Mouse (Mus musculus): ENCODE measurements around the gene Rundc3a.

The Rundc3a gene

DNA sequence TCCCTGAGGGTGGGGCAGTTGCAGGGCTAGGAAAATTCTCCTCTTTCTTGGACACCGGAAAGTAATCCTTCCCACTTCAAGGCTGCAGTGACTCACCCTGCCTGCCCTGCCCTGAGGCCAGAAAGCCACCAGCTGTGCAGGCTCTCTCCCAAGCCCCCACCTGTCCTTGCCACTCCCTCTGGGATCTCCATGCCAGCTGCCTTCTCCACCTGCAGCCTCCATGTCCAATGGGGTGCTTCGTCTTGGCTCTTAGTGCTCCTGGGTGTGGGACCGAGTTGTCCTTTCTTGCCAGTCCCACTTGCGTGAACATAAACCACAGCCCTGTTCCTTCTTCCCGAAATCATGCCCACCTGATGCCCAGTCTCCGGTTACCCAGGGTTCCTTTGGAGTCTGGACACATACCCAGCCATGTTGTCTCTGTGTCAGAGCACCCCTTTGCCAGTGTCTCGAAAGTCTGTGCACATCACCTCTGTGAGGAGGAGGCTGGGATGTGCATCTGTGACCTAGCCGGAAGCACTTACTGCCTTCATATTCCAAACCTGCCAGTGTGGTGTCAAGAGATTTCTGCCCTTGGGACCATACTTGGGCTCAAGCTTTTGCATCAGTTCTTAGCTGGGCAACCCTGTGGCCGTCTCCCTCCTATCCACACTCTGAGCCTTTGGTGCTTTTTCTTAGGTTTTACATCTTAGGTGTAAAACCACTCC, 1.4 kb downstream of the Rundc3a start:
- DNase-seq = no peak

- no peak for DNase-seq
These were observed 2.0 kb downstream of the Rundc3a start for GRCm38 (mm10) chr11:102395250-102395649.

DNA sequence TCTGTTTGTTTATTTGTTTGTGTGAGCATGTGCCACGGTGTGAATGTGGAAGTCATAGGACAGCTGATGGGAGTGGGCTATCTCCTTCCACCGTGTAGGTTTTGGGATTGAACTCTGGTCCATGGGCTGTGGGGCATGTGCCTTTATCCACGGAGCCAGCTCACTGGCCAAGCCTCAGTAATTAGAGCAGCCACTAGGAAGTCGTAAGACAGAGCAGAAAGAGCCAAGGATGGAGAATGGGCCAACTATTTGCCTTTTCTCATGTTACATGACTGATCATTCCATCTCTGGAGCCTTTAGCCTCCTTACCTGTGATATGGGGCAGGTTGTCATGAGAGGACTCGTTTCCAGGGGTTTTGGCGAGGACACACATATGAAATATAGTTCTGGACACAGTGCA, 3.1 kb downstream of the Rundc3a start:
- no peak for DNase-seq

- DNase-seq = no peak
These were observed 3.5 kb downstream of the Rundc3a start for GRCm38 (mm10) chr11:102396671-102397141.

DNA sequence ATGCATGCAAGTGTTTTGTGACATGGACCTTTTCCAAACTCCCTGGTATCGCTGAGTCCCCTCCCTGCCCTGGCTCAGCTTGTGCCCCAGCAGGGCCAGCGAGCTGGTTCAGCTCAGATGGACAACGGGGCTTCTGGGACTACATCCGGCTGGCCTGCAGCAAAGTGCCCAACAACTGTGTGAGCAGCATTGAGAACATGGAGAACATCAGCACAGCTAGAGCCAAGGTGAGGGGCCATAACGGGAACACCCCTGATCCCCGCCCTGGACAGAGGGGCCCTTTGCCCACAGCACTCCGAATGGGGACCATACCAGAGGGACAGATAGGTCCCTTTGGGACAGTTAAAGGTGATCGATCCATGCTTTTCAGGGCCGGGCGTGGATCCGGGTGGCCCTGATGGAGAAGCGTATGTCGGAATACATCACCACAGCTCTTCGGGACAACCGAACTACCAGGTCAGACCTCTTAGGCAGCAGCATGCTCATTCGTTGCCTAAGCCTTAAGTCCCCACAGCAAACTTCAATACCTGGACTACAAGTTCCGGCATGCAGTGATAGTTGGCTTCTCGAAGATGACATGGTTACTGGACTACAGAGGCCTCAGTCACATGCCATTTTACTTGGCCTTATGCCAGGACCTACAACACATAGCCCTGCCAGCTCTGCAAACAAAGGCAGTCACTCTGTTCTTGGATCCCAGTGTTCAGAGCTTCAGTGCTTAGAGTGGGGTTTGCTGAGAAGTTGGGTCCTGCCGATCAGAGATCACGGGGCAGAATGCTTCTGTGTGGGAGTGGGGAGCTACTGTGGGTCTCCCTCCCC, 5.0 kb downstream of the Rundc3a start:
- DNase-seq = peak in 1 of 2 experiments; percentile 39

DNA sequence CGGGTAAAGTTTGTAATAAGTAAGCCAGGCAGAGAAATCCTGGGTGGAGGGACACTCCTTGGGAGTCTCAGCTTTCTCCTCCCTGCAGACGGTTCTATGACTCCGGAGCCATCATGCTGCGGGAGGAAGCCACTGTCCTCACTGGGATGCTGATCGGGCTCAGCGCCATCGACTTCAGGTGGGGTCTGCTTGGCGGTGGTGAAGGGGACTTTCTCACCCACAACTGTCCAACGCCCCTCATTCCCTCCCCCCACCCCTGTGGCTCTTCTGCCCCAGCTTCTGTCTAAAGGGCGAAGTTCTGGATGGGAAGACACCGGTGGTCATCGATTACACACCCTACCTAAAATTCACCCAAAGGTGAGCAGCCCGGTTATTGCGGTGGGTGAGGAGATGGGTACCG, 5.9 kb downstream of the Rundc3a start:
- DNase-seq = no peak

DNA sequence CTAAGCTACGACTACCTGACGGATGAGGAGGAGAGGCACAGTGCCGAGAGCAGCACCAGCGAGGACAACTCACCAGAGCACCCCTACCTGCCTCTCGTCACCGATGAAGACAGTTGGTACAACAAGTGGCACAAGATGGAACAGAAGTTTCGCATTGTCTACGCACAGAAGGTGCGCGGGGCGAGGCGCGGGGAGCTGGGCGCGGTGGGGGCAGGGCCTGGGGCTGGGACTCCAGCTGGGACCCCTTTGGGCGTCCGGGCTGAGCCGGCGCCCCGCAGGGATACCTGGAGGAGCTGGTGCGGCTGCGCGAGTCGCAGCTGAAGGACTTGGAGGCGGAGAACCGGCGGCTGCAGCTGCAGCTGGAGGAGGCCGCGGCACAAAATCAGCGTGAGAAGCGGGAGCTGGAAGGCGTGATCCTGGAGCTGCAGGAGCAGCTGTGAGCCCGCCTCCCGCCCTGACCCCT, 6.4 kb downstream of the Rundc3a start:
- DNase-seq = peak in 1 of 2 experiments; percentile 58

- DNase-seq = no peak
These were observed 7.4 kb downstream of the Rundc3a start for GRCm38 (mm10) chr11:102400513-102401084.

DNA sequence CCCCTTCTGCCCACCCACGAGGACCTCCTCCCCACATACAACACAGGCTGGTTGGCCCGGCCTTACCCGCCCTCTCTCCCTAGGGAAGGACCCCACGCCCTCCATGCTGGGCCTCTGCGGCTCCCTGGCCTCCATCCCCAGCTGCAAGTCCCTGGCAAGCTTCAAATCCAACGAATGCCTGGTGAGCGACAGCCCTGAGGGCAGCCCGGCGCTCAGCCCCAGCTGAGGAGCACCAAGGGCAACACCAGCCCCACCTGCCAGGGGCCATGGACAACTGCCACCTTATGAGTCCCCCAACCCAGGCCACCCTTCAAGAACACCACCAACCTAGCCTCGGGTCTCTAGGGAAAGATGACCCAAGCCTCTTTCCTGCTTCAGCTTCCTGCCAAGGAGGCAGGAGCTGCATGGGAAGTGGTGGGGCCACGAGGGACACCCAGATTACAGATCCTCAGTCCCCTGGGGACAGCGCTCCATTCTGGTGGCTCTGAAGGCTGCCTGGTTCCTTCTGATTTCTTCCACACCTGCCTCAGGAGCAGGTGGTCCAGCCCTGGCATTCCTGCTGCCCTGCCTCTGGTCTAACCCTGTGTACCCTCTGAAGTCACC, 8.8 kb downstream of the Rundc3a start:
- DNase-seq = no peak

DNA sequence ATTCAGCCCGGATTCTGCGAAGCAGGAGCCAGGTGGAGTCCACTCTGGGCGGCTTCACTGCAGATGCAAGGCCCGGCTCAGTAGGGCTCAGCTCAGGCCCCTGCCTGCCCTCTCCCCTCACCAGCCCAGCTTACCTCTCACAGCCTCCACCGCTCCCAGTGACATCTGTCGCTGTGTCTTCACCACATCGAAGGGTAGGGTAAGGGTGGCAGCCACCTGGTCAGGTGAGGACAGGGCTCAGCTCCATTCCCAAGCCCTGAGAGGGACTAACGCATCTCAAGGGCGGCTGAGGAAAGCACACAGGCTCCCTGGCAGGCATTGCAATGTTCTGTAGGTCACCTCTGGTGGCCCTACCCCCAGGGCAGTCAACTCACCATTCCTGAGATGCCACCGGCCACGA, 10.5 kb downstream of the Rundc3a start:
- no peak for DNase-seq

- no peak for DNase-seq
These were observed 11.2 kb downstream of the Rundc3a start for GRCm38 (mm10) chr11:102404161-102405010.

- DNase-seq = no peak
These were observed 12.5 kb downstream of the Rundc3a start for GRCm38 (mm10) chr11:102405544-102406285.

- no peak for DNase-seq
These were observed 13.2 kb downstream of the Rundc3a start for GRCm38 (mm10) chr11:102406401-102406800.

DNA sequence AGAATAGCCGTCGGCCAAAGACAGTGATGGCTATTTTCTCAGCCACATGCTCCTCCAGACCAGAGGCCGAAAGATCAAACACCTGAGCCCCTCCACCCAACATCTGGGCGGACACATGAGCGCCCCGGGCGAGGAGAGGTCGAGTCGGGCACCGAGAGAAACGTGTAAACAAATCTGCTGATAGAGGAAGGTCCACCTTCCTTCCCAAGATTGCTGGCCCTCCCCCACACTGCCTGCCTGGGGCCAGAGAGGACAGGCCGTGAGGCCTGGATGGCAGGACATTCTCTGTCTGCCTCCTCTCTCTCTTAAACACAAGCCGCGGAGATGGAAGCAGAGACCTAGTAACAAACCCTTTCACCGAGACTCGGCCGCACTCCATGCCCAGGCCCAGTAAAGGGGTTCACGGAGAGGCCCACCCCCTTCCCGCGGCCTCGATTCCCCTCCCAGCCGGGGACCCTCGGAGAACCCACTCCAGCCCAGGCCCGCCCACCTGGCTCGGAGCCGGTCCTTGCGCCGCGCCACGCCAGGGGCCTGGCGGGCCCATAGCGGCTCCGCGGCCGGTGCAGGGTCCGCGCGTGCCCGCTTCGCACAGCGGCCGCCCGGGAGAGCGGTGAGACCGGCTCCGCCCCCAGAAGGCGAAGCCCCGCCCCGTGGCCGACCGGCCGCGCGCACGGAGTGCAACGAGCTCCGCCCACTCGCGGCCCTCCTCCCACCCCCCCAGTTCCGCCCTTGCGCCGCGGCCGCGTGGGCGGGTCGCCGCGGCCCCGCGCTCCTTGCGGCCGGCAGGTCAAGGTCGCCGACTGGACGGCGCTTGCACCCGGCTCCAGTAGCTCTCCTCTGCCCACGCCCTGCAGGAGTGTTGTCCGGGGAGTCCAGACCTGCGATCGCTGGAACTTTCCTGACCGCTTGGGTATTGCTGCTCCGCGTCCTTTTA, 14.0 kb downstream of the Rundc3a start:
- DNase-seq = peak; percentile 96 to 97

DNA sequence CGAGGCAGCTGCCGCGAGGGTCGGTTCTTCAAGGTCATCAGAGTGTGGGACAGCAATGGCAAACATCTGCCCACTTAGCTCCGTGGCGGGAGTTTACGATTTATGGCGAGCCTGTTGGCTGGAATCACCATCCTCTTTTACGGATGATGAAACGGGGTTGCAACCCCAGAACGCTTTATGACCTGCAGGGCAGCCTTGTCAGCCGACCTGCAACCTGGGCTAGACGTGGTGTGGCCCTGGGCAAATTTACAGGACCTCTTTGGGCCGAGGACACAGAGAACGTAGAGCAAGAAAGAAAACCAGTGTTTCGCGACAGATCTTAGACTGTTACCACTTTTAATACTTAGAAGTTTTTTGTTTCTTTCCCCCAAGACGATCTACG, 14.6 kb downstream of the Rundc3a start, which contains the start of gene Slc25a39:
Slc25a39 (minus strand) TSS at position 113 of the 382 bp plus-strand sequence.
- no peak for DNase-seq

DNA sequence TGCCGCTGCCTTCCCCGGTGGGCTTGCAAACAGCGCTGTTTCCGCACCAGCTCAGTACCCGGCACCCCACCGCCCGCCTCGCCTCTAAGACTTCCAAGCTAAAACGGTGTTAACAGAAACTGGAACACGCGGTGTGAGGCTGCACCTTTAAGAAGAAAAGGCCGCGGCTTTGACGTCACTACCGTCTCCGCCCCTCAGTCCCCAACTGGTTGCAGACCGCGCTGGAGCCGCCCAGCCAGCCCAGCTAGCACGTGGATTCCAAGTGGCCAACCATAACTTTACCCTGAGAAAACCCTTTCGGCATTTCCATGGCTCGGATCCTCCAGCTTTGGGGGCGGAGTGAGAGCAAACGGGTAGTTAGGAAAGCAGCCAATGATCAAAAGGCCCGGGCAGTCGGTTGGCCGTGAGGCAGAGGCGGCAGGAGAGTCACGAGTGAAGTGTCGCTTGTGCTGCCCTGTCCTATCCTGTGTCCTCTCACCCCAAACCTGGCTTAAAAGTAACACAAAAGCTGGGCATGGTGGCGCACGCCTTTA, 15.2 kb downstream of the Rundc3a start:
- DNase-seq = peak; percentile 97 to 98

DNA sequence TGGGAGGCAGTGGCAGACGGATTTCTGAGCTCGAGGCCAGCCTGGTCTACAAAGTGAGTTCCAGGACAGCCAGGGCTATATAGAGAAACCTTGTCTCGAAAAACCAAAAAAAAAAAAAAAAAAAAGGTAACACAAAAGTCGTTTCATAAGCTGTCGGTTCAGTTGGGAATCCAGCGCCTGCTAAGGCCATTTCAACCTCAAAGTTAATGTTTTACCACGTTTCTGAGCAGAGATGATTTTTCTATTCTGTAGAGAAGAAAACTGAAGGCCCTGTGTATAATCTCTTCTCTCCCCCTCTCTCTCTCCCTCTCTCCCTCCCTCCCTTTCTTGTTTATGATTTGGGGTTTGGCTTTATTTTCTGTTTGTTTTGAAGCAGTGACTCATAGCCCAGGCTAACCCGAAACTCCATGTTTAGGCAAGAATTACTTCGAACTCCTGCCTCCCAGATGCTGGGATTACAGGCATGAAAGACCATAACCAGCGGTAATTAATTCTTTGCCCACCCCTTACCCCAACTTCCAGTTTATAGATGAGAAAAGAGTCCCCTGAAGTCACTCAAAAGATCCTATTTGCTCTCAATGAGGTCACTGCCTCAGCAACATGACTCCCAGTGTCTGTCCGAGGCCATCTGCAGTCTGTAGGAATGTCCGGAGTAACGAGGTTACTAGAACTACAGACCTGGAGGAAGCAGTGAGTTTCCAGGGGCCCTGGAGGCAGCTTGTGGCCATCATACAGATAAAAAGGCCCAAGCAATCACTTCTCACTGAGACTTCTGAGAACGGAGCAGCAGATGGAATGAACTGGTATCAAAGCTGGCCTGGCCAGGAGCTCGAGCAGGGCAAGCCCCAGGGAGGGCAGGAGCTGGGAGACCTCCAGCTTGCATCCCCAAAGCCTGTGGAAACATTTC, 15.9 kb downstream of the Rundc3a start:
- no peak for DNase-seq

GRCm38 (mm10) chr11:102409795-102410330, 16.7 kb downstream of the Rundc3a start:
- DNase-seq = no peak

Measured in kidney, postnatal 4 days (tissue).